Mouse (Mus musculus) liver (tissue): Measurements from ENCODE around the gene Gm8265.
"Not testable (repeated sequence)": the region's sequence is repeated elsewhere in the genome, so short reads cannot be mapped to it uniquely, and the experiment has no call there.

ENCODE experiments used
- DNase-seq: peaks from one replicate; pipeline ENCODE4 v3.0.0-alpha.2; 2020; ENCODE audit warnings: mixed read lengths

Gene Gm8265

DNA sequence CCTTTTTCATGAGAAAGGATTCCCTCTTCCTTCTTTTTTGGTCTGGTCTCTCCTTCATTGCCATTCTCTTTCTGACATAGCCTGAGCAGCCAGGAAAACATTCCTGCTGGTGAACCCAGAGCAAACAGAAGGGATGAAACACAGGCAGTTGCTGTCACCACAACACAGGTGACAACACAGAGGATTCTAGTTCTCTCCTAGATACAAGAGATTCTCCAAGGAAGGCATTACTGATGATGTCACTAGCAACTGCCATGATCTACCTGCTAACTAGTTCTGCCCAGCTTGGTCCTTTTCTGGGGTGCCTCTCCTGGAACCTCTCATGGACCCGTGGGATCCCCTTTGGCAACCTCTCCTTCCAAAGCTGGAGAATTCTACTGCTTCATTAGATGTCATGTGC, at the start of gene Gm8265:
Gene Gm8265 (minus strand): TSS at position 101 of the 400 bp plus-strand sequence.
- not testable (repeated sequence) for DNase-seq
